Mouse (Mus musculus) 3134 (cell line): Measurements from ENCODE around the gene Pik3r1.

ENCODE experiments used
- DNase-seq: peaks from one replicate; pipeline ENCODE4 v3.0.0-alpha.2; 2011; ENCODE audit warnings: low spot score; ENCODE audit not compliant: insufficient read length; ENCODE audit errors: extremely low read depth

Gene Pik3r1

GRCm38 (mm10) chr13:101739732-101740381 is 28.2 kb downstream of the Pik3r1 start:
- DNase-seq = no peak

GRCm38 (mm10) chr13:101738769-101739168 is 29.2 kb downstream of the Pik3r1 start:
- no peak for DNase-seq

GRCm38 (mm10) chr13:101736521-101737387 is 31.3 kb downstream of the Pik3r1 start:
- no peak for DNase-seq

GRCm38 (mm10) chr13:101735364-101736120 is 32.5 kb downstream of the Pik3r1 start:
- no peak for DNase-seq

GRCm38 (mm10) chr13:101734227-101734626 is 33.8 kb downstream of the Pik3r1 start:
- no peak for DNase-seq

- DNase-seq = no peak
Measured at GRCm38 (mm10) chr13:101732675-101733074, 35.3 kb downstream of the Pik3r1 start.

- no peak for DNase-seq
Measured at GRCm38 (mm10) chr13:101731777-101732176, 36.2 kb downstream of the Pik3r1 start.

- no peak for DNase-seq
Measured at GRCm38 (mm10) chr13:101730351-101730750, 37.7 kb downstream of the Pik3r1 start.

GRCm38 (mm10) chr13:101729248-101730055 is 38.6 kb downstream of the Pik3r1 start:
- no peak for DNase-seq

- no peak for DNase-seq
Measured at GRCm38 (mm10) chr13:101728816-101729215, 39.2 kb downstream of the Pik3r1 start.

- DNase-seq = no peak
Measured at GRCm38 (mm10) chr13:101728300-101728699, 39.7 kb downstream of the Pik3r1 start.

GRCm38 (mm10) chr13:101727837-101728236 is 40.2 kb downstream of the Pik3r1 start:
- DNase-seq = no peak

GRCm38 (mm10) chr13:101726922-101727321 is 41.1 kb downstream of the Pik3r1 start:
- no peak for DNase-seq

- peak; percentile 44 for DNase-seq
Measured at GRCm38 (mm10) chr13:101721901-101722595, 46.0 kb downstream of the Pik3r1 start.

GRCm38 (mm10) chr13:101721154-101721553 is 46.9 kb downstream of the Pik3r1 start:
- DNase-seq = no peak

- no peak for DNase-seq
Measured at GRCm38 (mm10) chr13:101719312-101719870, 48.6 kb downstream of the Pik3r1 start.

- no peak for DNase-seq
Measured at GRCm38 (mm10) chr13:101718744-101719143, 49.3 kb downstream of the Pik3r1 start.

- DNase-seq = peak; percentile 46
Measured at GRCm38 (mm10) chr13:101717836-101718235, 50.2 kb downstream of the Pik3r1 start.

- DNase-seq = no peak
Measured at GRCm38 (mm10) chr13:101713429-101714088, 54.5 kb downstream of the Pik3r1 start.
